Mouse (Mus musculus) heart, adult 2 months (tissue): ENCODE measurements around the gene S100a8. TPM values are rescaled to one million over a fixed set of nuclear protein-coding genes. Genes with fewer than 3 reads are reported as not detected.

Experiments
- DNase-seq, 2 experiments: peaks; one replicate each; pipeline ENCODE4 v3.0.0; 2021
- H3K27ac ChIP-seq: fragments of 200-600 bp; 2 replicates; pipeline ENCODE4 v1.8.1; 2022
- H3K27me3 ChIP-seq: fragments of 200-500 bp; 2 replicates; pipeline ENCODE4 v1.6.1; 2012; ENCODE audit warnings: mild to moderate bottlenecking, low read length, inconsistent platforms, mixed read lengths; ENCODE audit not compliant: control insufficient read depth, insufficient read depth
- H3K36me3 ChIP-seq: fragments of 200-500 bp; 2 replicates; pipeline ENCODE4 v1.6.1; 2012; ENCODE audit warnings: low read length, inconsistent platforms; ENCODE audit not compliant: control insufficient read depth, insufficient read depth
- H3K4me1 ChIP-seq: fragments of 200-500 bp; 2 replicates; pipeline ENCODE4 v1.6.1; 2011; ENCODE audit warnings: low read length; ENCODE audit not compliant: control insufficient read depth, insufficient read depth
- H3K4me3 ChIP-seq: fragments of 200-600 bp; 2 replicates; pipeline ENCODE4 v1.8.1; 2022
- H3K79me2 ChIP-seq: fragments of 200-500 bp; replicated peaks from 2 replicates; pipeline ENCODE4 v1.6.1; 2012; ENCODE audit warnings: mild to moderate bottlenecking, inconsistent platforms, low read length, moderate library complexity, mixed read lengths; ENCODE audit not compliant: control insufficient read depth, insufficient read depth
- H3K9ac ChIP-seq: fragments of 200-500 bp; 2 replicates; pipeline ENCODE4 v1.6.1; 2012; ENCODE audit warnings: low read depth, mild to moderate bottlenecking, control low read depth, inconsistent platforms, low read length, mixed read lengths
- CTCF ChIP-seq: fragments of 200-600 bp; IDR thresholded peaks from 2 replicates; pipeline ENCODE4 v1.8.1; 2022; ENCODE audit warnings: antibody characterized with exemption, mild to moderate bottlenecking, moderate library complexity
- EP300 ChIP-seq: fragments of 200-500 bp; IDR thresholded peaks from 2 replicates; pipeline ENCODE4 v1.6.1; 2011; ENCODE audit warnings: low read depth, low read length, control low read depth; ENCODE audit not compliant: insufficient read depth
- POLR2A ChIP-seq: fragments of 200-500 bp; IDR thresholded peaks from 2 replicates; pipeline ENCODE4 v1.6.1; 2011; ENCODE audit warnings: mild to moderate bottlenecking, low read depth, low read length, control low read depth; ENCODE audit not compliant: insufficient read depth
- WGBS: fragments of 180-500 bp; shearing (Covaris S2); methylation state at CpG from one replicate; pipeline ENCODE4 v1.1.7; 2018; 5-methylcytosine and 5-hydroxymethylcytosine counted together
- intact Hi-C: fragments of 180-260 bp; cut with DNase I; formaldehyde crosslinking; loops from one replicate; pipeline ENCODE4 v1.15.1; 2025
- polyA plus RNA-seq: library from polyadenylated mRNA; depleted of rRNA; stranded (reverse); fragments of >200 nt; gene quantifications from 2 replicates; pipeline ENCODE4 v1.2.3, GENCODE M21; 2012
- total RNA-seq, 2 experiments: library from RNA; stranded (reverse); gene quantifications; 2 replicates each; pipeline ENCODE4 v1.2.3; 2021

The S100a8 gene
- total and polyA plus RNA-seq, 3 experiments: 4.6 to 7.7 TPM; not detected in 1

DNA sequence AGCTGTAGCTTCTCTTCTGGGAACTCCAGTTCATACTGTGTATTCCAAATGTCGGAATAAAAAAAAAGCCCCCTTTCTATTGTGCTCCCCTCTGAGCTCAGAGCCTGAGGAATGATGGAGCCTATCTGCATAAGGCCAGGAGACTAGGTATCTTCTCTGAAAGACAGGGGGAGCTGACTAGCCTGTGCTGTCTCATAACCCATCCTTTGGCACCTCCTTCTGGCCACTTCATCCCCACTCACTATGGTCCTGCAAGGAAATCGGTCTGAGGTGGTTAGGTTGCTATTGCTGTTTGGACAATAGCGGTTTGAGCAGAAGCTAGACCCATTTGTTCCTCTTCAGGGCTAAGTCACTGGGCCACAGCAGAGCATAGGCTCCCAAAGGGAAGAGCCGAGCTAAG is 41.0 kb upstream of the S100a8 start:
- H3K27me3 ChIP-seq: no peaks in the 10 kb centered on the region
- DNase-seq: no peak
- no peak overlapping the region for H3K4me3 ChIP-seq
- TF ChIP-seq CTCF (peak; percentile 57), POLR2A (no peak)
- intact Hi-C loops: no loop called here
- no peaks in the 10 kb centered on the region for H3K36me3 ChIP-seq
- WGBS: 57% methylated on average over 4 of the region's 4 CpGs
- no peak overlapping the region for H3K27ac ChIP-seq
- H3K79me2 ChIP-seq: no peaks in the 10 kb centered on the region
- peaks cover 2% of the 10 kb centered on the region for H3K4me1 ChIP-seq
- H3K9ac ChIP-seq: no peak overlapping the region

DNA sequence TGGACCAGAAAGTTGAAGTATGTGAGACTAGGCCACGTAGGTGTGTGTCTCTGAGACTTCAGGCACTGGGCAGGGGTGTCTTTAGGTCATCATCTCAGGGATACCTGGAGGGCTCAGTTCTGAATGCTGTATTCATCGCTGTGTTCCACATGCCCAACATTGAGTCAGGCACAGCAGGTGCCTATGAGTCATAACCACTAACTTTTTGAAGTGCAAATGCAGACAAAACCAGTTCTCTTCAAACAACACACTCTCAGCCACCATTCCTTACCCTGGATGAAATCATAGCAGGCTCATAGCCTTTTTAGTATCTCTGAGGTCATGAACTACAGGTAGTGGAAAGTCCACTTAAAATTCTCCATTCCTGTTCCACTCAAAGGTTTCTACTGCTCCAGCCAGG is 39.5 kb upstream of the S100a8 start:
- H3K27me3 ChIP-seq: no peaks in the 10 kb centered on the region
- H3K36me3 ChIP-seq: no peaks in the 10 kb centered on the region
- intact Hi-C loops: no loop called here
- TF ChIP-seq CTCF (no peak), POLR2A (no peak), EP300 (no peak)
- 86% methylated on average over 2 of the region's 2 CpGs for WGBS
- no peaks in the 10 kb centered on the region for H3K79me2 ChIP-seq
- H3K4me3 ChIP-seq: no peak overlapping the region
- no peak for DNase-seq
- H3K9ac ChIP-seq: no peak overlapping the region
- H3K4me1 ChIP-seq: no peaks in the 10 kb centered on the region
- no peak overlapping the region for H3K27ac ChIP-seq

GRCm38 (mm10) chr3:90631984-90632383 is 36.8 kb upstream of the S100a8 start:
- no peak overlapping the region for H3K27ac ChIP-seq
- no peak overlapping the region for H3K4me3 ChIP-seq
- no peaks in the 10 kb centered on the region for H3K4me1 ChIP-seq
- H3K79me2 ChIP-seq: no peaks in the 10 kb centered on the region
- intact Hi-C loops: no loop called here
- no peaks in the 10 kb centered on the region for H3K36me3 ChIP-seq
- whole genome bisulfite sequencing: 77% methylated on average over 2 of the region's 2 CpGs
- no peak for DNase-seq
- no peak overlapping the region for H3K9ac ChIP-seq
- TF ChIP-seq CTCF (no peak), EP300 (no peak), POLR2A (no peak)
- H3K27me3 ChIP-seq: no peaks in the 10 kb centered on the region

GRCm38 (mm10) chr3:90638511-90639275 is 30.1 kb upstream of the S100a8 start:
- Histone ChIP-seq H3K4me1 (no peaks in the 10 kb centered on the region; the same call in 1 of the 2 replicates), H3K9ac (no peak overlapping the region), H3K27me3 (no peaks in the 10 kb centered on the region), H3K79me2 (no peaks in the 10 kb centered on the region), H3K4me3 (no peak overlapping the region), H3K36me3 (no peaks in the 10 kb centered on the region), H3K27ac (no peak overlapping the region)
- DNase-seq: no peak
- intact Hi-C loops: no loop called here
- TF ChIP-seq EP300 (no peak), POLR2A (no peak), CTCF (no peak)
- WGBS: 30% methylated on average over 1 of the region's 1 CpGs

- DNase-seq: peak in 1 of 2 experiments; percentile 41
- H3K4me3 ChIP-seq: no peak overlapping the region
- TF ChIP-seq CTCF: peak; percentile 86
- TF ChIP-seq POLR2A: no peak
- TF ChIP-seq EP300: no peak
- WGBS: 53% methylated on average over 7 of the region's 7 CpGs
- H3K36me3 ChIP-seq: no peaks in the 10 kb centered on the region
- H3K27ac ChIP-seq: no peak overlapping the region
- H3K9ac ChIP-seq: no peak overlapping the region
- intact Hi-C loops: no loop called here
- no peaks in the 10 kb centered on the region for H3K27me3 ChIP-seq
- no peaks in the 10 kb centered on the region; the same call in 1 of the 2 replicates for H3K4me1 ChIP-seq
- no peaks in the 10 kb centered on the region for H3K79me2 ChIP-seq
These were observed 29.1 kb upstream of the S100a8 start for GRCm38 (mm10) chr3:90639511-90640154.

- Histone ChIP-seq H3K27me3 (no peaks in the 10 kb centered on the region), H3K9ac (no peak overlapping the region), H3K79me2 (no peaks in the 10 kb centered on the region), H3K36me3 (no peaks in the 10 kb centered on the region), H3K27ac (no peak overlapping the region), H3K4me3 (no peak overlapping the region), H3K4me1 (no peaks in the 10 kb centered on the region; the same call in 1 of the 2 replicates)
- TF ChIP-seq CTCF: no peak
- no peak for TF ChIP-seq POLR2A
- no peak for TF ChIP-seq EP300
- 73% methylated on average over 7 of the region's 7 CpGs for WGBS
- DNase-seq: no peak
- intact Hi-C loops: no loop called here
These were observed 27.8 kb upstream of the S100a8 start for GRCm38 (mm10) chr3:90640981-90641380.
